Mouse (Mus musculus) heart, postnatal 14 days (tissue): Measurements from ENCODE around the gene Dnah8. TPM values are rescaled to one million over a fixed set of nuclear protein-coding genes. Genes with fewer than 3 reads are reported as not detected.

Experiments
- DNase-seq, 2 experiments: peaks; one replicate each; pipeline ENCODE4 v3.0.0; 2021 to 2022
- intact Hi-C: fragments of 180-260 bp; cut with DNase I; formaldehyde crosslinking; loops from one replicate; pipeline ENCODE4 v1.15.1; 2025
- total RNA-seq, 2 experiments: library from RNA; stranded (reverse); gene quantifications; 2 replicates each; pipeline ENCODE4 v1.2.3; 2021

Gene Dnah8
- total RNA-seq, 2 experiments from 2014 or later: 1.5 to 1.6 TPM

DNA sequence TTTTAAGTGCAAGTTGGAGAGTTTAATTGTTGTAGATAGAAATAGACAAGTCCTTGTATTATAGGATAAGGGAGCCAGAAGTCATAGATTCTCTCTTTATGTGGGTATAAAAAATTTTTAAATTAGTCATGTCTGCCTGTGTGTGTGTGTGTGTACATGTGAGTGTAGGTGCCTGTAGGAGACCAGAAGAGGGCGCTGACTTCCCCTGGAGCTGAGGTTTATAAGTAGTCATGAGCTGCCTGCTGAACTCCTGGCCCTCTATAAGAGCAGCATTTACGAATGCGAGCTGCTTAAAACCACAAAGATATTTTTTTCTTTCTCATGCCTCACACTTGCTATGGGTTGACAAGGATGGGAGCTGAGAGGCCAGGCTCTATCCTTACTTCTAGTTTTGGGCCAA lies 115.6 kb downstream of the Dnah8 start:
- DNase-seq: no peak
- intact Hi-C loops: no loop called here

GRCm38 (mm10) chr17:30743947-30744346 lies 119.8 kb downstream of the Dnah8 start:
- intact Hi-C loops: no loop called here
- DNase-seq: no peak

DNA sequence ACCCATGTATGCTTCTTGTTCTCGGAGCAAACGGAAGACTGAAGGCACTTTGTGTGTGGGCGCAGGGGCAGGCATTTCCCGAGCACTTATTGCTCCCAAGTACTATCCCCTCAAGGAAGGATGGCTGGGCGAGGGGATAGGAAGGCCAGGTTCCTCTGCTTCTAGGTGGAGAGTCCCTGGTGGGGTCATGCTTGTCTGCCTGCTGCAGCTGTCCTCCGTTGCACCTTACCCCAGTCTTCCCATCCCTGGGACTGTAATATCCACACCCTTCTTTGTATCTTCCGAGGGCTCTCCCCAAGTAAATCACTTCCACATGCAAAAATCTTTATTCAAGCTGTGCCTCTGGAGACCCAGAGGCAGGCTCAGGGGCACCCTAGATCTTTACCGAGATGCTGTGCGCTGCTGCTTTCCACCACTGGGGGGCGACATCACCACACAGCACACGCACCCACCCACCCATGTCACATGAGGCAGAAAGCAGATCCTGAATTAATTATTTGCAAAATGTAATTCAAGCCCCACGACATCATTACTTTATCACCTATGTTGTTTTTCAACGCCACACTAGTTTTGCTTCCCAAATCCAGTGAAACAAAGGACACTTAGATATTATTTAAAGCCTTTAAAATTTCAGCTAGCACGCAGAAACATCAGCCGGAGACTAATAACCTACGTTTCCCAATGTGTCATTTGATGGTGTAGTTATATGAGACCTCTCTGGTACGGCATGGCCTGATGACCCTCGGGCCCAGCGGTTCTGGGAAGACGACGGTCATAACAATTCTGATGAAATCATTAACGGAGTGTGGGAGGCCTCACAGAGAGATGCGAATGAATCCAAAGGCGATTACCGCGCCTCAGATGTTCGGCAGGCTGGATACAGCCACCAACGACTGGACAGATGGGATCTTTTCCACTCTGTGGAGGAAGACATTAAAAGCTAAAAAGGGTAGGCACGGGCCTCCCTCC lies 122.2 kb downstream of the Dnah8 start:
- peak; percentile 57 to 63 for DNase-seq
- intact Hi-C loops: loop anchor here (2.0 to 5.0 kb wide), 3 partner anchors 204 to 289 kb away; no protein-coding TSS in a partner anchor

GRCm38 (mm10) chr17:30749391-30749790 lies 125.2 kb downstream of the Dnah8 start:
- no peak for DNase-seq
- intact Hi-C loops: loop anchor here (5.0 kb wide), 1 partner anchor 292 kb away; no protein-coding TSS in a partner anchor

DNA sequence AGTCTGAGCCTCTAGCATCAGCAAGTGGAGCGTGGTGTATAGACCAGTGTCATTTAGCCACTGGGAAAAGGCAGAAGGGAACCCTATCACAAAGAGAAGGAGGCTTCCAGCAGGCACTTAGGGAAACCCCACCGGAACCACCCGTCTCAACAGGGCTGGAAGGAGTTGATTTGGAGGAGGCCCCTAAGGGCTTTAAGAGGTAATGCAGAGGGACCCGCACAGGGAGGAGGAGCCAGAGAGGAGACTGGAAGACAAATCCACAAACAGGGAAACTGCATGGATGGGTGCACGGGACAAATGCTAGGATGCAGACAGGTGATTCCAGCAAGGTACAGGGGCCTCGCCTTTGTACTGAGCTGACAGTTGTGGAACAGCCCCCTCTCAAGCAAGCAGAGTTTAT lies 126.1 kb downstream of the Dnah8 start:
- DNase-seq: no peak
- intact Hi-C loops: no loop called here

GRCm38 (mm10) chr17:30752370-30752818 lies 128.2 kb downstream of the Dnah8 start:
- no peak for DNase-seq
- intact Hi-C loops: no loop called here

DNA sequence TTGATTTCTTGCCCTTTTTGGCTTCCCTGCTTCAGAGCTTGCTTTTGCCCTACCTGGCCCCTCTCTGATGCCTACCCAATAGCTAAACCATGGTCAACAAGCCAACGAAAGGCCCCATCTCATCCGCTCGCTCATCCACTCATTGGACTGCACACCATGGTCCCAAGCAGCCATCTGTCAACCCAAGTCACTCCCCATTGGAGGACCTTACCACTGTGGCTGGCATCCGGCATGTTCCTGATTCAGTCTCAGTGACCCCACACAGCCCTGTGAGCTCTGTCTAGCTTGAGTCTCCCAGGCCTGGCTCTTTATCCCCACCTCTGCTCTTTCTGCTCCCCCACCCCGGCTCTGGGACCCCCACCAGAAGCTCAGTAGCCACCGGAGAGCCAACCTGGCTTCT lies 129.0 kb downstream of the Dnah8 start:
- DNase-seq: no peak
- intact Hi-C loops: no loop called here

GRCm38 (mm10) chr17:30756771-30757170 lies 132.6 kb downstream of the Dnah8 start:
- DNase-seq: no peak
- intact Hi-C loops: no loop called here

DNA sequence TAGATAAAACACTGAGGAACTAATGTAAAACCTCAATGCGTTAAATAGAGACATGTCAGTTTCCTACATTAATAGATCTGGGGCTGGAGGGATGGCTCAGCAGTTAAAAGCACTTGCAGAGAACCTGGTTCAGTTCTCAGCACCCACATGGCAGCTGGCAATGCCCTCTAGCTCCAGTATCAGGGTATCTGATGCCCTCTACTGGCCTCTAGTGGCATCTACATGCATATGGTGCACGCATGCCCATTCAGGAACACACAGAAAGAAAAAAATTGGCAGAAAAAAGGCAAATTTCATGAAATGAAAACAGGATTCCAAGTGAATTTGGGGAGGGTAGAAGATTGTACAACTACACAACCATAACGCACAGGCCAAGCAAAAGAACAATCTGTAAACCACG lies 136.2 kb downstream of the Dnah8 start:
- DNase-seq: no peak
- intact Hi-C loops: no loop called here

- DNase-seq: no peak
- intact Hi-C loops: no loop called here
Measured at GRCm38 (mm10) chr17:30764276-30764675, 140.1 kb downstream of the Dnah8 start.

GRCm38 (mm10) chr17:30774416-30774815 lies 150.3 kb downstream of the Dnah8 start:
- DNase-seq: no peak
- intact Hi-C loops: no loop called here

DNA sequence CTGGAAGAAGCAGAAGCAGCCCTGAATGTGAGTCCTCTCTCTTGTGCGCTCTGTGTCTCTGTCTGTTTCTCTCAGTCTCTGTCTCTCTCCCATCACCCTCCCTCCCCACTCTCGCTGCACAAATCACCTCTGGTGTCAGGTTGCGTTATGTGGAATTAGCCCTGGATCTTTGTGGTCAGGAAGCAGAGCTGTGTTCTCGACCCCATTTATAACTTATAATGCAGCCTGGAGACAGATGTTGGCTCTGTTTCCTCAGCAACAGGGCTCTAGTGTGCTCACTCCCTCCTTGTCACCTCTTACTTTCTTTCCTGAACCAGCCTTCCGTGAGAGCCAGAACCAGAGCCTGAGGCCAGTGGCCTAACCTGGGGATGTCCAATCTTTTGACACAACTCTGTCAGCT lies 150.9 kb downstream of the Dnah8 start:
- intact Hi-C loops: no loop called here
- DNase-seq: no peak

GRCm38 (mm10) chr17:30781046-30781445 lies 156.9 kb downstream of the Dnah8 start:
- no peak for DNase-seq
- intact Hi-C loops: no loop called here

- no peak for DNase-seq
- intact Hi-C loops: no loop called here
Measured at GRCm38 (mm10) chr17:30782286-30782685, 158.1 kb downstream of the Dnah8 start.

GRCm38 (mm10) chr17:30788361-30788760 lies 164.2 kb downstream of the Dnah8 start:
- intact Hi-C loops: no loop called here
- DNase-seq: no peak

- DNase-seq: no peak
- intact Hi-C loops: no loop called here
Measured at GRCm38 (mm10) chr17:30790816-30791215, 166.7 kb downstream of the Dnah8 start.

- intact Hi-C loops: no loop called here
- DNase-seq: no peak
Measured at GRCm38 (mm10) chr17:30792396-30792795, 168.2 kb downstream of the Dnah8 start.

DNA sequence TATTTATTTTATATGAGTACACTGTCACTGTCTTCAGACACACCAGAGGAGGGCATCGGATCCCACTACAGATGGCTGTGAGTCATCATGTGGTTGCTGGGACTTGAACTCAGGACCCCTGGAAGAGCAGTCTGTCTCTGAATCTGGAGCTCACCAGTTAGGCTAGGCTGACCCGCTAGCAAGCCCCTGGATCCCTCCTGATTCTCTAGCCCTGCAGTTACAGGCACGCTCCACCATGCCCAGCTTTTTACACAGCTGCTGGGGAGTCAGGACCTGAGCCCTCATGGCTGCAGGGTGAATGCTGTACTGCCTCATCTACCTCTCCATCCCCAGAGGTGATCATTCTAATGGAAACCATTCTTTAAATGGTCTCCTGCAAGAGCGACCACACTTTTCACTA lies 172.5 kb downstream of the Dnah8 start:
- intact Hi-C loops: no loop called here
- no peak for DNase-seq

GRCm38 (mm10) chr17:30800261-30800985 lies 176.3 kb downstream of the Dnah8 start:
- no peak for DNase-seq
- intact Hi-C loops: no loop called here

DNA sequence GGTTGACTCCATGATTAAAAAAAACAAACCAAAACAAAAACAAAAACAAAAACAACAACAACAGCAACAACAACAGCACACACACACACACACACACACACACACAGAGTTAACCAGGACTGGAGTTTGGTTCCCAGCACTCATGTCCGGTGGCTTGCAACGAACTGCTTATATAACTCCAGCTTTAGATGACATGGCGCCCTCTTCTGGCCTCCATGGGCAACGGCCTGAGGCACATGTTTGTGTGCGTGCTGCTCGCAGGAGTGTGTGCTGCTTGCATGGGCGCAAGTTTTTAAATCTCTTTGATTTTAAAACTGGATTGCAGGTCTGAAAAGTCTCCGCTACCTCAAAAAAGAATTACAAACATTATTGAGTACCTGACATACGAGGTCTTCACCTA lies 179.5 kb downstream of the Dnah8 start:
- intact Hi-C loops: no loop called here

DNA sequence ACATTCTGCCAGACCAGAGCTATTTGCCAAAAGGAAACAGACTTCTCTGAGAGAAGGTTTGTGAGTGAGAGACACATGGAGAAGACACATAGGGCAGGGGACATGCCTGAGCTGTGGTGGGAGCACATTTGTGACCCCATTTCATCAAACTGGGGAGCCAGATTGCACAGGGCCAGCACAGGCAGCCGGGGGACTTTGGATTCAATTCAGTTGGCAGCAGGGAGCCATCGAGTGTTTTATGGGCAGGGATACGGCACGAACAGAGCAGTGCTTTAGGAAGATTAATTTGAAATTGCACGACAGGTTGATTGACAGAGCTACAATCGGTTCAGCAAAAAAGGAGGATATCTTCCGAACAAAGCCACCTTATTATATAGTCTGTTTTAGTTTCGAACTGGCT lies 180.8 kb downstream of the Dnah8 start:
- DNase-seq: no peak
- intact Hi-C loops: no loop called here

More for the DNA sequence above, 179.5 kb downstream of the Dnah8 start:
- DNase-seq: no peak
